Mouse (Mus musculus): ENCODE measurements around the gene Pdgfb. TPM values are rescaled to one million over a fixed set of nuclear protein-coding genes. Genes with fewer than 3 reads are reported as not detected.

The Pdgfb gene
- total RNA-seq (2021), result 10 to 100 TPM; 49.2 to 56.2 TPM

- intact Hi-C loops (cut with DNase I), result loop anchor here (1.0 to 2.0 kb wide), 2 partner anchors 37 to 58 kb away; no protein-coding TSS in a partner anchor
- peak; percentile 74 to 76 for DNase-seq
Observed at GRCm38 (mm10) chr15:80014321-80015210, at the start of gene Pdgfb. Pdgfb (minus strand) TSS chr15:80014977.

DNA sequence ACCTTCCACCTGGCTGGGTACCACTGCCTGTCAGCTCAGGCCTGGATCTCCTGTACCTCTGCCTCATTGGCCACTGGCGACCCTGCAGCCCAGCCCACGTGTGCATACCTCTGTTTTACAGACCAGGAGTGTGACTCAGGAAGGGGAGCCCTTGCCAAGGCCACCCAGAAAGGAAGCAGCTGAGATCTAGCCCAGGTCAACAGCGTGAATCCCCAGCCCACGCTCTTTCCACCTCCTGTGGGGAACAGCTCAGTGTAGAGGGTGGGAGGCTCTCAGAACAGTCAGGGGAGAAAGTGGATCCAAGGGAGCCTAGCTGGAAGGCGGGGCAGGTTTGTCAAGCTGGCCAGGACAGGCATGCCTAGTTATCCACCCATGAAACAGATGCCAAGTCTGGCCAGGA, 48.0 kb upstream of the Pdgfb start:
- DNase-seq, result no peak
- intact Hi-C loops (cut with DNase I), result no loop called here

GRCm38 (mm10) chr15:80062339-80062738, 47.6 kb upstream of the Pdgfb start:
- intact Hi-C loops (cut with DNase I), result no loop called here
- no peak for DNase-seq

DNA sequence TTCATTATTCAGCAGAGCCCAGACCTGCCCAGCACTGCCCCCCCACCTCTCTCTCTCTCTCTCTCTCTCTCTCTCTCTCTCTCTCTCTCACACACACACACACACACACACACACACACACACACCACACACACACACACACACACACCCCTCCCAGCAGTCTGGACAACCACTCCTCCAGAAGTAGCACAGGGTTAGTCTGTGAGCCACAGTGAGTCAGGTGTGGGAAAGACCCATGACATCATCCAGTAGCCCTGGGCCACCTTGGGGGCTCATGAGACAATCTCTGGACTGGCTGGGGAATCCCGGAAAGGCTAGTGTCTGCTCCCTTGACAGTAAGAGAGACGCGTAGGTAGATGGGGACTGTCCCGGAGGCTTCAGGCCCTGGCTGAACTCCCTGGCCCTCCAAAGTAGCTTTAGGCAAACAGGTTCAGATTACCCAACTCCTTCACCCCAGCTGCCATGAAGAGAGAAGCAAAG, 46.3 kb upstream of the Pdgfb start:
- intact Hi-C loops (cut with DNase I), result no loop called here
- DNase-seq, result no peak

DNA sequence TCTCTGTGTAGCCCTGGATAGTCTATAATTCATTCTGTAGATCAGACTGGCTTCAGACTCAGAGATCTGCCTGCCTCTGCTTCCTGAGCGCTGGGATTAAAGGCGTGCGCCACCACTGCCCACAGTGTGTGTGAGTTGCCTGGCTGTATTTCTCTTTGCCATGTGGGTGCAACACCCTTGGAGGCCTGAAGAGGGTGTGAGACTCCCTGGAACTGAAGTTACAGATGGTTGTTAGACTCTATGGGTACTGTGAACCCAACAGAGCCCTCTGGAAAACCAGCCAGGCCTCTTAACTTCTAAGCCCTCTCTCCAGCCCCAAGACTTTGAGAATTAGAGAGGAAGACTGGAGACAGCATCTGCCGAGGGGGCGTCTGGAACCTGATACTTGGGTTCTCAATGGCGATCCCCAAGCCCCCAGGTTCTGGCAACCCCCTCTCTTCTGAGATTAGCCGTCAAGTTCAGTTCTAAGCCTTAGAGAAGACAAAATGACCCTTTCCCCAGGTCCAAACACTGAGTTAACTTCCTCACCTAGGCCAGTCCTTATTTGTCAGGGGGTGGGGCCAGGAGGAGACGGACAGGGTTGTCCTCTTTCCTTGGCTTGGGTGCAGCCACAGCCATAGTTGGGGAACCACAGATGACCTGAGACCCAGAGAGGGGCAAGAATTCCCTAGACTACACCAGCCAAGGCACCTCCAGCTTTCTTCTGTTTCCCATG, 45.7 kb upstream of the Pdgfb start:
- DNase-seq, result no peak
- intact Hi-C loops (cut with DNase I), result no loop called here

DNA sequence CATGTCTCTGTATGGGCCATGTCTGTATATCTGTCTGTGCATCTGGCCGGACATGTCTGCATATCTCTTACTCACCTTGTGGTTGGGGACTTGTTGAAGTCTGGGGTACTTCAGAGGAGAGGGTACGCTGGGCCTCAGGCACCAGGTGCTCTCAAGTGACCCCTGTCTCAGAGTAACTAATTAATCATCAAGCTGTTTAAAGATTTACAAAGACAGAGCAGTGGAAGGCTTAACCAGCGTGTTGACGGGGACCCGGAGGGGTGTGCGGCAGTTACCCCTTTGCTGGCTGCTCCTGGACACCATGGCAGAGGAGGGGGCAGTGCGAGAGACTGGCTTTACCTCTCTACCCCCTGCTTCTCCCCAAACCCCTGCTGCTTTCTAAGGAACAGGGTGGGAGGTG, 44.8 kb upstream of the Pdgfb start:
- DNase-seq, result no peak
- intact Hi-C loops (cut with DNase I), result no loop called here

GRCm38 (mm10) chr15:80058151-80058550, 43.4 kb upstream of the Pdgfb start:
- intact Hi-C loops (cut with DNase I), result no loop called here
- no peak for DNase-seq

- intact Hi-C loops (cut with DNase I), result no loop called here
- peak; percentile 78 to 79 for DNase-seq
Observed at GRCm38 (mm10) chr15:80054034-80054710, 39.4 kb upstream of the Pdgfb start.

DNA sequence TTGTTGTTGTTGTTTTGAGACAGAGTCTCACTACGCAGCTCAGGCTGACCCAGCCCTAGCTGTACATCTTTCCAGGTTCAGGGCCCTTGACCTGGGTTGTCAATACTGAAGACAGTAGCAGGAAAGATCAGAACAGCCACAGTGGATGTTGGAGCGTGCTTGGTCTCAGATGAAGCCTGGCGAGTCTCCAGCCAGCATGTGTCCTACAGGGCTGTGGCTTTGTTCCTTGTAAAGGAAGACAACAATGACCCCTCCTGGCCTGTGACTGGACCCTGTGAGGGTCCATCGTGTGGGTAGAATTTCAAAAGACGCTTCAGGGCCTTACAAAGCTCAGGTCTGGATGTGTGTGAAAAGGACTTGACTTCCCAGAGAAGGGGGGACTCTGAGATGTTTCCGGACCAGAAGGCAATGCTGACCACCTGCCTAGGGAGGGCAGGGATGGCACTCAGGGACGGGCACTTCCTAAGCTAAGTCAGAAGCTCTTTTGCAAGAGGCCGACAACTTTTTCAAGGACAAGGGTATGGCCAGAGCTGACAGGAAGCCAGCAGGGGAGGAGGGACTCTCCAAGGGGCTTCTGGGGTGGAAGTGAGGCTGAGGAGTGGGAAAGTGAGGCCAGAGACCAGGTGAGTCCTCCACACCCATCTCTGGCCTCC, 38.7 kb upstream of the Pdgfb start:
- peak; percentile 62 to 68 for DNase-seq
- intact Hi-C loops (cut with DNase I), result loop anchor here (1.0 to 2.0 kb wide), 2 partner anchors 49 to 104 kb away; no protein-coding TSS in a partner anchor

DNA sequence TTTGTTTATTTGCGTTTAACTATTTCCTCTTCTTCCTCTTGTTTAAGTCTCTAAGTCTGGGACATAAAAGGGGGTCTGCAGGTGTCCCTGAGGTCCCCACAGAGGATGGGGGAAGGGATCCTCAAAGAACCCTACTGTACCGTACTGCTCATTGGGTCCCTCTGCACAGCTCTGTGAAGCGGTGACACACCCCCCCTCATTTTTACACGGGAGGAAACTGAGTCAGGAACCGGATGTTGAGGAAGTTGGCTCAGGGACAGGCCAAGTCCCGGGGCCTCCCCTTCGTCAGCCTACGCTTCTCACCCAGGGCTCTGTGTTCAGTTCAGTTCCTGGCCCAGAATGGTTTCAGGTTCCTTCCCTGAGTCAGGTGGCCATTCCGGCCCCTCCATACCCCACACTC, 37.0 kb upstream of the Pdgfb start:
- intact Hi-C loops (cut with DNase I), result loop anchor here (1.0 to 2.0 kb wide), 2 partner anchors 37 to 47 kb away; partner anchors contain the start of gene Pdgfb

GRCm38 (mm10) chr15:80051092-80051761, 36.5 kb upstream of the Pdgfb start:
- peak; percentile 50 to 62 for DNase-seq
- intact Hi-C loops (cut with DNase I), result loop anchor here (1.0 kb wide), 1 partner anchor 37 kb away; the partner anchor contains the start of gene Pdgfb

More for the DNA sequence above, 37.0 kb upstream of the Pdgfb start:
- DNase-seq, result peak in 1 of 2 experiments; percentile 36

- intact Hi-C loops (cut with DNase I), result no loop called here
- peak; percentile 58 to 64 for DNase-seq
Observed at GRCm38 (mm10) chr15:80050093-80050492, 35.3 kb upstream of the Pdgfb start.

DNA sequence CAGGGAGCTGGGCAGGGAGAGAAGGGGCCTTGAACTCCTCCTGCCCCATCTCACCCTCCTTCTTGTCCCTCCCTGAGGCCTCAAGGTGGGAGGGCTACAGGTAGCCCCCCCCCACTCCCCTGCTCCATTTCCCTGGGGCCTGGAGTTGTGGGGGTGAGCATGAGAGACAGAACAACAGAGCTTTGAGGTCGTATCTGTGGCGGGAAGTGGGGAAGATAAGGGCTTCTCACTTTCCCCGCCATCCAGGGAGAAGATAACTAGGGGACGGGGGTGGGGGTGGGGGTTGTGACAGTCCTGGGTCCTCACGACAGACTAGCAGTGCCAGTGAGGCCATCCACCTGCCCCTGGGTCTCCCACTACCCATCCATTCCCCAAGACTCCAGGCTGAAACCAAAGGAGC, 33.2 kb upstream of the Pdgfb start:
- no peak for DNase-seq
- intact Hi-C loops (cut with DNase I), result no loop called here

- DNase-seq, result no peak
- intact Hi-C loops (cut with DNase I), result no loop called here
Observed at GRCm38 (mm10) chr15:80047242-80047641, 32.5 kb upstream of the Pdgfb start.

- intact Hi-C loops (cut with DNase I), result no loop called here
Observed at GRCm38 (mm10) chr15:80045749-80046148, 31.0 kb upstream of the Pdgfb start.

DNA sequence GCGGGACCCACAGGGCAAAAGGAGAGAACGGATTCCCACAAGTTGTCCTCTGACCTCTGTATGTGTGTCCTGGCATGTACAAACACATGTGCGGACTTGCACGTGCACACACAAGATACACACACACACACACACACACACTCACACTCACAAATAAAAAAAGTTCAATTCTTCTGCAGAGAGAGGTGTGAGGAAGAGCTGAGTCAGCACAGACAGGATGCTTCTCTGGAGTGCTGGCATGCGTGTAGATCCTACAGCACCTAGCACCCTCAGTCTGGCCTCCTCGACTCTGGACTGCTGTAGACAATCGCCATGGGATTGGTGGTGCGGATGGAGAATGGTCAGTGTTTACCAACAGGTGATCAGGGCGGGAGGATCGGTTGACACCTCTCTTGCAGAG, 29.5 kb upstream of the Pdgfb start:
- intact Hi-C loops (cut with DNase I), result no loop called here
- DNase-seq, result no peak

More at GRCm38 (mm10) chr15:80045749-80046148, 31.0 kb upstream of the Pdgfb start:
- no peak for DNase-seq

- intact Hi-C loops (cut with DNase I), result no loop called here
- DNase-seq, result no peak
Observed at GRCm38 (mm10) chr15:80042152-80042551, 27.4 kb upstream of the Pdgfb start.

- intact Hi-C loops (cut with DNase I), result no loop called here
- DNase-seq, result no peak
Observed at GRCm38 (mm10) chr15:80038110-80038391, 23.3 kb upstream of the Pdgfb start.

- intact Hi-C loops (cut with DNase I), result no loop called here
Observed at GRCm38 (mm10) chr15:80037255-80038109, 22.7 kb upstream of the Pdgfb start.

More at GRCm38 (mm10) chr15:80037255-80038109, 22.7 kb upstream of the Pdgfb start:
- no peak for DNase-seq
